Mouse (Mus musculus) embryonic facial prominence, embryonic 13.5 days (tissue): ENCODE measurements around the gene Srgap1. TPM values are rescaled to one million over a fixed set of nuclear protein-coding genes. Genes with fewer than 3 reads are reported as not detected.

ENCODE experiments used
- ATAC-seq: fragments of 200-750 bp; cut with Nextera tagmentation; 2 replicates; pipeline ENCODE4 v1.8.0; 2017; ENCODE audit warnings: low read depth; ENCODE audit not compliant: insufficient number of reproducible peaks, insufficient read depth, low FRiP score, low TSS enrichment
- H3K27ac ChIP-seq: fragments of 300-500 bp; sonication (generic); 2 replicates; pipeline ENCODE4 v1.5.1; 2015; ENCODE audit warnings: moderate library complexity, mild to moderate bottlenecking, inconsistent platforms
- H3K27me3 ChIP-seq: fragments of 300-500 bp; sonication (generic); 2 replicates; pipeline ENCODE4 v1.6.1; 2015; ENCODE audit warnings: mild to moderate bottlenecking, inconsistent platforms
- H3K36me3 ChIP-seq: fragments of 300-500 bp; sonication (generic); 2 replicates; pipeline ENCODE4 v1.6.1; 2015; ENCODE audit warnings: mild to moderate bottlenecking, inconsistent platforms
- H3K4me1 ChIP-seq: fragments of 300-500 bp; sonication (generic); 2 replicates; pipeline ENCODE4 v1.6.1; 2015; ENCODE audit warnings: inconsistent platforms
- H3K4me2 ChIP-seq: fragments of 300-500 bp; sonication (generic); 2 replicates; pipeline ENCODE4 v1.6.1; 2015; ENCODE audit warnings: moderate library complexity, mild to moderate bottlenecking, inconsistent platforms
- H3K4me3 ChIP-seq: fragments of 300-500 bp; sonication (generic); 2 replicates; pipeline ENCODE4 v1.5.1; 2015; ENCODE audit warnings: mild to moderate bottlenecking, inconsistent platforms
- H3K9ac ChIP-seq: fragments of 300-500 bp; sonication (generic); 2 replicates; pipeline ENCODE4 v1.6.1; 2015; ENCODE audit warnings: mild to moderate bottlenecking, inconsistent platforms
- H3K9me3 ChIP-seq: fragments of 300-500 bp; sonication (generic); 2 replicates; pipeline ENCODE4 v1.6.1; 2016; ENCODE audit warnings: inconsistent platforms
- WGBS: fragments of 180-500 bp; shearing (Covaris S2); methylation state at CpG from one replicate; pipeline ENCODE4 v1.1.7; 2015; ENCODE audit warnings: mixed read lengths; 5-methylcytosine and 5-hydroxymethylcytosine counted together
- polyA plus RNA-seq: library from polyadenylated mRNA; unstranded; fragments of >200 nt; fragmentation: Nextera tagmentation; extraction: Ambion mirVana; gene quantifications from 2 replicates; pipeline ENCODE4 v1.2.1, GENCODE M21; 2015

The Srgap1 gene
- polyA plus RNA-seq, 1 experiment from 2014 or later, result 16.3 TPM

DNA sequence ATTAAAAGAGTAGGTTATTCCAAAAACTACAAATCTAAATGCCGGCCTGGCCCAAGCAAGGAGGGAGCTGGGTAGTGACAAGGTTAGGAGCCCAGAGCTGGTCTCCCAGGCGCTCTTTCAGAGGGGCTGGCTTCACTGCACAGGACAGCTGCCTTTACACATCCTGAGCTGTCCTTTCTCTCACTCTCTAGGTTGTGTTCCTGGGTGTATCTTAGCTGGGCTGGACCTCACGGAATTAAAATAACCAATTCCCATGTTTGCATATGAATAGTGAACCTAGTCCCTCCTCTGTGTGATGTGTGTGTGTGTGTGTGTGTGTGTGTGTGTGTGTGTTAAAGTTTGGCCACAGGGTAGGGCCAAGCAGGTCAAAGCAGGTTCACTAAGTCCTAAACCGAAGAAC, 2.2 kb downstream of the Srgap1 start:
- H3K9ac ChIP-seq, result peak overlapping the region; percentile 44
- H3K27ac ChIP-seq, result no peak overlapping the region
- no peaks in the 10 kb centered on the region for H3K36me3 ChIP-seq
- no peak overlapping the region for H3K4me3 ChIP-seq
- H3K27me3 ChIP-seq, result no peaks in the 10 kb centered on the region
- H3K4me2 ChIP-seq, result peak overlapping the region; percentile 26; the same call in 1 of the 2 replicates
- 77% methylated on average over 4 of the region's 4 CpGs for WGBS
- H3K9me3 ChIP-seq, result no peaks in the 10 kb centered on the region
- ATAC-seq, result no peak
- peaks cover 14% of the 10 kb centered on the region for H3K4me1 ChIP-seq

DNA sequence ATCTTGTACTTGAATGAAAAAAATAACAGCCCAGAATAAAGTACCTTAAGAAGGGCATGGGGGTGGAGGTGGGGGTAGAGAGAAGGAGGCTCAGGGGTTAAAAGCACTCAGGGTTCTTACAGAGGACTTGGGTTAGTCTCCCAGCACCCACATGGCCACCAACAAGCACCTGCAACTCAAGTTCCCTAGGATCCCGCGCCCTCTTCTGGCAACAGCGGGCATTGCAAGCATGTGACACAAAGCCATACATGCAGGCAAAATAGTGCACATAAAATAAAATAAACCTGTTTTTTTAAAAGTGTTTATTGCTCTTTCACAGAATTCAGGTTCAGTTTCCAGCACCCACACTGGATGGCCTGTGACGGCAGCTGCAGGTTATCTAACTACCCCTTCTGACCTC, 6.7 kb downstream of the Srgap1 start:
- WGBS, result 45% methylated on average over 4 of the region's 4 CpGs
- no peak overlapping the region for H3K4me2 ChIP-seq
- peaks cover 4% of the 10 kb centered on the region; the same call in 1 of the 2 replicates for H3K4me1 ChIP-seq
- no peak overlapping the region for H3K9ac ChIP-seq
- no peak overlapping the region for H3K4me3 ChIP-seq
- H3K27me3 ChIP-seq, result no peaks in the 10 kb centered on the region
- H3K36me3 ChIP-seq, result peaks cover 8% of the 10 kb centered on the region
- no peak overlapping the region for H3K27ac ChIP-seq
- no peak for ATAC-seq
- peaks cover 3% of the 10 kb centered on the region; the same call in 1 of the 2 replicates for H3K9me3 ChIP-seq

DNA sequence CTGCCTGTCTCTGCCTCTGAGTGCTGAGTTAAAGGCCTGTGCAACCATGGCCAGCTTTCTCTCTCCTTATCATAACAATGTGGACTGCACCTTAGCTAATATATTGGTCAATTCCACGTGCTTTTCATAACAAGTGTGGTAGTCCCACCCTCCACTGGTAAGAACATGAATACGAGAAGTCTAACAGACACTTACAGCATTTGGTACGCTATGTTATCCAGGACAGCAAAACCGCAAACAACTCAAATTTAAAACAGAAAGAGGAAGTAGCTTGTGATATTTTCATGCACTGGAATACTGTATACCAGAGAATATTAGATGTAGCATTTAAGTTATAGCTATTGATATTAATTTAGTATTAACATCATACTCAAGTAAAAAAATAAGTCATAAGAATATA, 7.5 kb downstream of the Srgap1 start:
- Histone ChIP-seq H3K27me3 (no peaks in the 10 kb centered on the region), H3K9ac (no peak overlapping the region), H3K4me2 (no peak overlapping the region), H3K9me3 (peaks cover 3% of the 10 kb centered on the region; the same call in 1 of the 2 replicates), H3K36me3 (peaks cover 8% of the 10 kb centered on the region), H3K27ac (no peak overlapping the region), H3K4me1 (peaks cover under 1% of the 10 kb centered on the region; the same call in 1 of the 2 replicates), H3K4me3 (no peak overlapping the region)
- ATAC-seq, result no peak
- WGBS, result 76% methylated on average over 4 of the region's 4 CpGs

DNA sequence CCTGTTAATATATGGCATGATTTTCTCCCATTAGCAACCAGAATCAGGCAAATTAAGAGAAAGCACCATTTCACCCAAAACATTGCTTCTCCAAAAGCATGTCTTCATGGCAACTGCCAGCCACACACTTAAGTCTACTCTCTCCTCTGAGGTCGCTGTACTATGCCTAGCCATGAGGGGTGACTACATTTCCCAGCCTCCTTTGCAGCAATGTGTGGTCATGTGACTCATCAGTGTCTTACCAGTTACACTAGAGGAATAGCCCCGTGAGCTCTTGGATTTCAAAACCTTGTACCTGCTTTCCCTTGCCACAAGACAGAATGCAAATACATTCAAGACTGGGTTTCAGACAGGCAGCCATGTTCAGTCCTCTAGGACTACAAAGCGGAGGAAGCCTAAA, 8.6 kb downstream of the Srgap1 start:
- Histone ChIP-seq H3K9me3 (peaks cover 3% of the 10 kb centered on the region; the same call in 1 of the 2 replicates), H3K4me1 (0 out of 2 replicates have a peak, but pooled peaks cover under 1% of the 10 kb centered on the region), H3K9ac (no peak overlapping the region), H3K27ac (no peak overlapping the region), H3K36me3 (peaks cover 8% of the 10 kb centered on the region), H3K4me3 (no peak overlapping the region), H3K4me2 (no peak overlapping the region), H3K27me3 (no peaks in the 10 kb centered on the region)
- ATAC-seq, result no peak
- WGBS, result 48% methylated on average over 3 of the region's 3 CpGs

DNA sequence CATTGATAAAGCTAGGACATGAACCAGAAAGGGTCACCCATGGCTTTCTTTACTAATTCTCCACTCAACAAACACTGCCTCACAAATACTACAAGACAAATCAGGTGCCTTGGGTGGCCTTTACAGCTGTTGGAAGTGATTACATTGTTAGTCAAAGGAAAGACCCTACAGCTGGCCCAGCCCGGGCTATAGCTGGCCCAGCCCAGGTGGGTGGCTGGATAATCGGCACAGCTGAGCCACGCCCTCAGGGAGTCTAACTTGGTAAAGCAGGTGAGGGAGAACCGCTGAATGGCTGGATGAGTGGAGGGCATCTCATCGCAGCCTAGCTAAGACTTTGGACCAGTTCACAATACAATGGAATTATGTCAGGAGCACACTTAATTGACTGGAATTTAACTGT, 13.8 kb downstream of the Srgap1 start:
- Histone ChIP-seq H3K27me3 (no peaks in the 10 kb centered on the region), H3K9ac (no peak overlapping the region), H3K4me3 (no peak overlapping the region), H3K4me1 (peaks cover 19% of the 10 kb centered on the region; the same call in 1 of the 2 replicates), H3K4me2 (no peak overlapping the region), H3K27ac (no peak overlapping the region), H3K36me3 (peaks cover 8% of the 10 kb centered on the region), H3K9me3 (peaks cover 3% of the 10 kb centered on the region; the same call in 1 of the 2 replicates)
- no peak for ATAC-seq
- WGBS, result 69% methylated on average over 5 of the region's 5 CpGs

DNA sequence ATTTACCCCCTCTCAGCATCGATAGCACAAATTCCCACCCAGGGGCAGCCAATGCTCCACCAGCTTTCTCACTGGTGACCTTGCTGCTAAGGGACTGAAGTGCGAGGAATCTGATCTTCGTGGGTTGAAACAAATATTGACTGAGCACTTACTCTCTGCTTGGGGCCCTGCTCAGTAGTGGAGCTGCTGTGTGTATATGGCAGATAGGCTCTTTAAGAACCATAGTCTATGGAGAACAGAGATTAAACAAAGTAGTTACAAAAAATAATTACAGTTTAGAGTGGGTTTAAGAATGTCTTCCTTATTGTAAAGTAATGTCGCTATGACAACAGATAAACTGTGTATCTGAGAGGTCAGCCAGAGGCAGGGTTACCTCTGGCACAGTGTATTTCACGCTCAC, 16.7 kb downstream of the Srgap1 start:
- no peaks in the 10 kb centered on the region for H3K36me3 ChIP-seq
- H3K9me3 ChIP-seq, result no peaks in the 10 kb centered on the region
- H3K27ac ChIP-seq, result no peak overlapping the region
- ATAC-seq, result no peak
- H3K4me3 ChIP-seq, result no peak overlapping the region
- peaks cover 19% of the 10 kb centered on the region; the same call in 1 of the 2 replicates for H3K4me1 ChIP-seq
- no peaks in the 10 kb centered on the region for H3K27me3 ChIP-seq
- H3K9ac ChIP-seq, result no peak overlapping the region
- H3K4me2 ChIP-seq, result no peak overlapping the region
- WGBS, result 87% methylated on average over 5 of the region's 5 CpGs

DNA sequence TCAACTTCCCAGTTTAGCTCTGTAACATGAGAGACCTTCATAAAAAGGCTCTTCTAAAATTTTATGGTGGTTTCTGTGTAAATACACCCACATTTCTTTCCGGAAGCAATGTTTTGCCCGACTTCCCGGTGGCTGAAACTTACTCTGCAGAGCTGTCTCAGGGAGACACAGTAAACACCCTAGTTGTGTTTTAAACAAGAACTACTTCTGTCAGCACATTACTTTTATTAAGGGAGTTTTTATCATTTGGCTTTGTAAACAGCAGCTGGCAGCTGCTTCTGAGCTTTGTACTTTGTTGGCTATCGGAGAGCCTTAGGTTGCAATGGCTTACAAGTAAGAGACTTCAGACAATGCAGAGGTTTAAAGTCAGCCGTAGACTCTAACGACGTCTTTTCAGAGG, 17.4 kb downstream of the Srgap1 start:
- Histone ChIP-seq H3K9ac (no peak overlapping the region), H3K9me3 (no peaks in the 10 kb centered on the region), H3K4me2 (peak overlapping the region; percentile 32), H3K4me1 (peaks cover 19% of the 10 kb centered on the region; the same call in 1 of the 2 replicates), H3K27ac (peak overlapping the region; percentile 49; the same call in 1 of the 2 replicates), H3K4me3 (no peak overlapping the region), H3K36me3 (no peaks in the 10 kb centered on the region), H3K27me3 (no peaks in the 10 kb centered on the region)
- ATAC-seq, result no peak
- 52% methylated on average over 7 of the region's 7 CpGs for WGBS

DNA sequence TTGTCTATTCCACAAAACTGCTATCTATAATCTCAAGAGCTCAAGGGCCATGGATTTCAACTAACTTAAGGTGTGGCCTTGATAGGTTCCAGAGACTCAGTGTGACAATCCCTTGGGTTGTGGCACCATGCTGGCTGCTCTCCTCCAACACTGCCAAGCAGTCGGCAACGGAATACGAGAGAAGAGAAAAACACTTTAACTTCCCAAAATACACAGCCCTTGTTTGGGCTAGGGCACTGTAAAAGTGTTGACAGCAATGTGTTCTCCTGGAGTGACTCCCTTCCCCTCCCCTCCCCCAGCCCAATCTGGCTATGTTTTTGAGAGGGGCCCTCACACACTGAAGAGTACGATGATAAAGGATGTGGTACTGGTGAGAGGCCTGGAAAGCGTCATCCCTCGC, 21.9 kb downstream of the Srgap1 start:
- H3K4me1 ChIP-seq, result peaks cover 10% of the 10 kb centered on the region; the same call in 1 of the 2 replicates
- peaks cover 10% of the 10 kb centered on the region for H3K36me3 ChIP-seq
- WGBS, result 90% methylated on average over 6 of the region's 6 CpGs
- peaks cover 7% of the 10 kb centered on the region for H3K9me3 ChIP-seq
- H3K27ac ChIP-seq, result no peak overlapping the region
- no peak overlapping the region for H3K4me2 ChIP-seq
- H3K27me3 ChIP-seq, result no peaks in the 10 kb centered on the region
- H3K9ac ChIP-seq, result no peak overlapping the region
- H3K4me3 ChIP-seq, result no peak overlapping the region
- ATAC-seq, result no peak

DNA sequence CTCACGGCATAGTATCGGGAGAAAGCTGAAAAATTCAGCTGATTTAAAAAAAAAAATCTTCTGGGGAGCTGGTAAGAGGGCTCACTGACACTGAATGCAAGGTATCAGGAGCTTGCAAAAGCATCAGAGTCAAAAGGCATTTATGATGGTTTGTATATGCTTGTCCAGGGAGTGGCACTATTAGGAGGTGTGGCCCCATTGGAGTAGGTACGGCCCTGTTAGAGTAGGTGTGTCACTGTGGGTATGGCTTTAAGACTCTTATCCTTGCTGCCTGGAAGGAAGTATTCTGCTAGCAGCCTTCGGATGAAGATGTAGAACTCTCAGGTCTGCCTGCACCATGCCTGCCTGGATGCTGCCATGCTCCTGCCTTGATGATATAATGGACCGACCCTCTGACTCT, 26.2 kb downstream of the Srgap1 start:
- 89% methylated on average over 5 of the region's 5 CpGs for WGBS
- no peaks in the 10 kb centered on the region for H3K27me3 ChIP-seq
- H3K4me2 ChIP-seq, result no peak overlapping the region
- no peak overlapping the region for H3K27ac ChIP-seq
- peaks cover 18% of the 10 kb centered on the region for H3K4me1 ChIP-seq
- peaks cover 7% of the 10 kb centered on the region for H3K9me3 ChIP-seq
- peaks cover 10% of the 10 kb centered on the region for H3K36me3 ChIP-seq
- no peak for ATAC-seq
- H3K9ac ChIP-seq, result no peak overlapping the region
- no peak overlapping the region for H3K4me3 ChIP-seq

DNA sequence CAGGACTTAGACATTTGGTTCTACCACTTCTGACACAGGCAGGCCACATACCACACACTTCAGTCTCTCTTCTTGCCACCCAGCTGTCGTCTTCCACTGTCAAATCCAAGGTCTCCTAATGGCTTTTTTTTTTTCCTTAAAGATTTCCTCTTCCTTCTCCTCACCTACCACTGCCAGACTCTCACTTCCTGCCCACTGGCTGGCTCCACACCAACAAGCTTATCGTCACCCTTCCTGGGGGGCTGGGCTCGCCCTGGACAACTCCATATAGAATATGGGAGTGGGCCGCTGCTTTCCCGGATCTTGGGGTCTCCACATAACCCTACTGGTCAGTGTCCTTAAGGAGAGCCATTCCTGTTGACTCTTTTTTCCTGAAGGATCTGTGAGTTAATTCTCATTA, 26.9 kb downstream of the Srgap1 start:
- 83% methylated on average over 5 of the region's 5 CpGs for WGBS
- no peaks in the 10 kb centered on the region for H3K27me3 ChIP-seq
- H3K36me3 ChIP-seq, result peaks cover 10% of the 10 kb centered on the region
- peaks cover 7% of the 10 kb centered on the region for H3K9me3 ChIP-seq
- ATAC-seq, result no peak
- H3K4me3 ChIP-seq, result no peak overlapping the region
- H3K9ac ChIP-seq, result no peak overlapping the region
- H3K27ac ChIP-seq, result no peak overlapping the region
- no peak overlapping the region for H3K4me2 ChIP-seq
- peaks cover 22% of the 10 kb centered on the region for H3K4me1 ChIP-seq

DNA sequence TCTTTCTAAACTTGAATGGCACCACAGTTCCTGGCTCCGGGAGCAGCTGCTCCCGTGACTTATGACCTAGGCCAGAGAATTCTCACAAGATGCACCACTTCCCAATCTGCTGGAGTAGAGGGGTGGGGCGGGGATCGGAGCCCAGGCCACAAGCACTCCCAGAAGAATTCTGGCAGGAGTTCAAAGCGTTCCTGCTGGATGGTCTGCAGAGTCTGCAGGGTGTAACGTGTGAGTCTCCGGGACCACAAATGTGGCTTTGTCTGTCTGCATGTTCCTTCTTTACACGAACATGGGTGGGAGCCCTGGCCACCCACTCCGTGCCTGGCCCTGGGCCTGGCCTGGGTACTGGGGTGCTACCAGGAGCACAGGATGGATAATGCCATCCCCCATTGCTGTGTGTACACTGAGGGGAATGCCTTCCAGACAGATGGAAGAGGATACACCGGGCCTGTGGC, 28.5 kb downstream of the Srgap1 start:
- WGBS, result 40% methylated on average over 10 of the region's 10 CpGs
- peak overlapping the region; percentile 63 for H3K27ac ChIP-seq

DNA sequence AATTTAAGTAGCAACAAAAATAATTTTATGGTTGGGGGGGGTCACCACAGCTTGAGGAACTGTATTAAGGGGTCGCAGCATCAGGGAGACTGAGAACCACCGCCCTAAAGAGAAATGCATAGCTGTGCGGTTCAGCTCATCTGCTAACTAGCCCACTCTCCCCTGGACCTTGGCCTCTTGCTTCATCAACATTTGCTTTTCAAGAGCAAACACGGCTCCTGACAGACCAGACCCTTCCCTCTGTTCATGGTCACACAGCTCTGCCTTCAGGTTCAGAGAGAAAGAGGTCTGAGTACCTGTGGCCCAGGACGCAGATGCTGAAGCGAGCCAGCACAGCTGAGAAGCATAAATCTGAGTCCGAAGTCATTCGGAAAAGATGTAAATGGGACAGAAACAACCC, 29.4 kb downstream of the Srgap1 start:
- no peaks in the 10 kb centered on the region for H3K27me3 ChIP-seq
- peaks cover 24% of the 10 kb centered on the region for H3K4me1 ChIP-seq
- H3K4me3 ChIP-seq, result no peak overlapping the region
- H3K27ac ChIP-seq, result no peak overlapping the region
- H3K9me3 ChIP-seq, result no peaks in the 10 kb centered on the region
- H3K36me3 ChIP-seq, result no peaks in the 10 kb centered on the region
- no peak overlapping the region for H3K9ac ChIP-seq
- no peak for ATAC-seq
- no peak overlapping the region for H3K4me2 ChIP-seq
- WGBS, result 88% methylated on average over 8 of the region's 8 CpGs

More for the DNA sequence above, 28.5 kb downstream of the Srgap1 start:
- Histone ChIP-seq H3K9me3 (no peaks in the 10 kb centered on the region), H3K4me2 (peak overlapping the region; percentile 4), H3K27me3 (no peaks in the 10 kb centered on the region), H3K4me3 (no peak overlapping the region), H3K36me3 (peaks cover under 1% of the 10 kb centered on the region; the same call in 1 of the 2 replicates), H3K4me1 (peaks cover 24% of the 10 kb centered on the region), H3K9ac (no peak overlapping the region)
- peak; percentile 26; the same call in 1 of the 2 replicates for ATAC-seq
